Mouse (Mus musculus): ENCODE results near the gene Sptssb.

- TF ChIP-seq POU5F1 (IDR thresholded peaks at IDR 0.05; ENCODE audit: borderline replicate concordance, low read length) (no peak), CTCF (conservative IDR thresholded peaks at IDR 0.05; ENCODE audit: low read length) (no peak), NANOG (IDR thresholded peaks at IDR 0.05; ENCODE audit: borderline replicate concordance, low read length) (no peak)
These were observed 24.0 kb upstream of the Sptssb start for GRCm38 (mm10) chr3:69883710-69884109.
